Mouse (Mus musculus): ENCODE measurements around the gene Ppp1r18. TPM values are rescaled to one million over a fixed set of nuclear protein-coding genes. Genes with fewer than 3 reads are reported as not detected.

The Ppp1r18 gene
- polyA plus RNA-seq, 1 experiment from 2014 or later: 24.9 TPM

- H3K4me3 ChIP-seq (replicated peaks; ENCODE audit: low read length): no peak overlapping the region
- no peak overlapping the region for H3K27ac ChIP-seq (ENCODE audit: low read length)
- H3K27me3 ChIP-seq (replicated peaks; ENCODE audit: control insufficient read depth, insufficient read depth, low read length): no peaks in the 10 kb centered on the region
- H3K36me3 ChIP-seq (ENCODE audit: control insufficient read depth, insufficient read depth): peaks cover 16% of the 10 kb centered on the region
- no peak for ATAC-seq
- 96% methylated on average over 3 of the region's 3 CpGs for WGBS
- no peaks in the 10 kb centered on the region for H3K9me3 ChIP-seq (ENCODE audit: control insufficient read depth, low read length)
- peaks cover 23% of the 10 kb centered on the region for H3K4me1 ChIP-seq (replicated peaks; ENCODE audit: control insufficient read depth, insufficient read depth, low read length)
- H3K9ac ChIP-seq (replicated peaks; ENCODE audit: low read depth, low read length): no peak overlapping the region
- H3K4me2 ChIP-seq (ENCODE audit: low read length): no peak overlapping the region
These were observed 21.9 kb upstream of the Ppp1r18 start for GRCm38 (mm10) chr17:35843514-35843913.

- no peak overlapping the region for H3K9ac ChIP-seq (replicated peaks; ENCODE audit: low read depth, low read length)
- H3K4me2 ChIP-seq (ENCODE audit: low read length): no peak overlapping the region
- H3K27me3 ChIP-seq (replicated peaks; ENCODE audit: control insufficient read depth, insufficient read depth, low read length): no peaks in the 10 kb centered on the region
- no peaks in the 10 kb centered on the region for H3K9me3 ChIP-seq (ENCODE audit: control insufficient read depth, low read length)
- 79% methylated on average over 1 of the region's 1 CpGs for WGBS
- no peak overlapping the region for H3K4me3 ChIP-seq (replicated peaks; ENCODE audit: low read length)
- peaks cover 39% of the 10 kb centered on the region for H3K36me3 ChIP-seq (ENCODE audit: control insufficient read depth, insufficient read depth)
- no peaks in the 10 kb centered on the region for H3K4me1 ChIP-seq (replicated peaks; ENCODE audit: control insufficient read depth, insufficient read depth, low read length)
- ATAC-seq: no peak
- H3K27ac ChIP-seq (ENCODE audit: low read length): no peak overlapping the region
These were observed 17.3 kb upstream of the Ppp1r18 start for GRCm38 (mm10) chr17:35848112-35848511.

DNA sequence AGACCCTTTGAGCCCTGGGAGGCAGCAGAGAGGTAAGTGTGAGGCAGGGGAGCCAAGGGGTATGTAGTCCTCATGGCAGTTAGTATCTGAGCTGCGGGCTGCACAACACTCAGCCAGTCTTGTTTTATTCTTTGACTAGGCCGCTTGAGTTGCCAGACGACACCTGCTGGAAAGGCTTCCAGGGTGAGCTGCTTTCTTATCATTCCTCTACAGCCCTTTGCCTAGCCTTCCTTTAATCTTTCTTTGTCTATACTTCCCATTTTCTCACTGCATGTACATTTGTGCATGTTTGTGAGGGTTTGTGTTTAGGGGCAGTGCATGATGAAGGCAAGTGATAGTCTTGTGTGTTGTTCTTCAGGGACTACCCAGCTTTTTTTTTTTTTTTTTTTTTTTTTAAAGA lies 14.4 kb upstream of the Ppp1r18 start:
- Histone ChIP-seq H3K36me3 (ENCODE audit: control insufficient read depth, insufficient read depth) (peaks cover 37% of the 10 kb centered on the region), H3K27me3 (replicated peaks; ENCODE audit: control insufficient read depth, insufficient read depth, low read length) (no peaks in the 10 kb centered on the region), H3K27ac (ENCODE audit: low read length) (no peak overlapping the region), H3K4me2 (ENCODE audit: low read length) (no peak overlapping the region), H3K9ac (replicated peaks; ENCODE audit: low read depth, low read length) (no peak overlapping the region), H3K4me3 (replicated peaks; ENCODE audit: low read length) (no peak overlapping the region), H3K9me3 (ENCODE audit: control insufficient read depth, low read length) (no peaks in the 10 kb centered on the region), H3K4me1 (replicated peaks; ENCODE audit: control insufficient read depth, insufficient read depth, low read length) (no peaks in the 10 kb centered on the region)
- no peak for ATAC-seq
- 90% methylated on average over 3 of the region's 3 CpGs for whole genome bisulfite sequencing

DNA sequence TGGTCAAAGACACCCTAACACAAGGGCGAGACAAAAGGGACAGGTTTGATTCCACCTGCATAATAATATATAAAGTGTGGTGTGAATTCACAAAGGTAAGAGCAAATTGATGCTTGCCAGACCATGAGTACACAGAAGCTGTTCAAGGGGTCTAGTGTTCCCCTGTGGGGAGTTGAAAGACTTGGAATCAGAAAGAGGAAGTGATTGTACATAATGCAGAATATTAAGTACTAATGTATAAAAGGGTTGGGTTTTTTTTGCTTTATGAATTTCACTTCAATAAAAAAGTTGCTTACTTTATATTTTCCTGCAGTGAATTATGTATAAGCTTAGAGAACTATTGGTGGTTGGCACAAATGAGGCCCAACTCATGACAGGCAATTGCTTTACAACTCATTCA lies 6.0 kb upstream of the Ppp1r18 start:
- peaks cover 11% of the 10 kb centered on the region for H3K36me3 ChIP-seq (ENCODE audit: control insufficient read depth, insufficient read depth)
- H3K9me3 ChIP-seq (ENCODE audit: control insufficient read depth, low read length): no peaks in the 10 kb centered on the region
- no peak overlapping the region for H3K4me3 ChIP-seq (replicated peaks; ENCODE audit: low read length)
- ATAC-seq: no peak
- H3K4me2 ChIP-seq (ENCODE audit: low read length): no peak overlapping the region
- H3K27ac ChIP-seq (ENCODE audit: low read length): no peak overlapping the region
- 95% methylated on average over 1 of the region's 1 CpGs for WGBS
- no peak overlapping the region for H3K9ac ChIP-seq (replicated peaks; ENCODE audit: low read depth, low read length)
- H3K27me3 ChIP-seq (replicated peaks; ENCODE audit: control insufficient read depth, insufficient read depth, low read length): no peaks in the 10 kb centered on the region
- peaks cover 8% of the 10 kb centered on the region for H3K4me1 ChIP-seq (replicated peaks; ENCODE audit: control insufficient read depth, insufficient read depth, low read length)

DNA sequence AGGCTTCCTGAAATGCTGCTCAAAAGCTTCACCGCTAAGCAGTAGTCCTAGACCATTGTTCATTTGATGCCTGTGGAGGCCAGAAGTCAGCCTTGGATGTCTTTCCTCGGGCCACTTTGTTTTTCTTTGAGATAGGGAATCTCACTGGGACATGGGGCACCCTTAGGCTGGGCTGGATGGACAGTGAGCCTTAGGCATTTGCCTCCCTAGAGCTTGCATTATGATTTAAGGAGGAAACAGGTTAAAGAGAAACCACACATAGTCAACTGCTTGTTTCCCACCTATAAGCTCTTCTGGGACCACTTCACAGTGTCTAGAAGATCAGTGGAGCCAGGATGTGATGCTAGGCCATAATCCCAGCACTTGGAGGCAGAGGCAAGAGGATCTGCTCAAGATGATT lies 5.6 kb upstream of the Ppp1r18 start:
- no peak for ATAC-seq
- Histone ChIP-seq H3K36me3 (ENCODE audit: control insufficient read depth, insufficient read depth) (peaks cover 11% of the 10 kb centered on the region), H3K4me3 (replicated peaks; ENCODE audit: low read length) (no peak overlapping the region), H3K9ac (replicated peaks; ENCODE audit: low read depth, low read length) (no peak overlapping the region), H3K9me3 (ENCODE audit: control insufficient read depth, low read length) (no peaks in the 10 kb centered on the region), H3K27me3 (replicated peaks; ENCODE audit: control insufficient read depth, insufficient read depth, low read length) (no peaks in the 10 kb centered on the region), H3K4me2 (ENCODE audit: low read length) (no peak overlapping the region), H3K27ac (ENCODE audit: low read length) (no peak overlapping the region), H3K4me1 (replicated peaks; ENCODE audit: control insufficient read depth, insufficient read depth, low read length) (peaks cover 13% of the 10 kb centered on the region)
- WGBS: 68% methylated on average over 2 of the region's 2 CpGs

GRCm38 (mm10) chr17:35860831-35861197 lies 4.6 kb upstream of the Ppp1r18 start:
- Histone ChIP-seq H3K9me3 (ENCODE audit: control insufficient read depth, low read length) (no peaks in the 10 kb centered on the region), H3K4me2 (ENCODE audit: low read length) (peak overlapping the region; percentile 74), H3K36me3 (ENCODE audit: control insufficient read depth, insufficient read depth) (peaks cover 11% of the 10 kb centered on the region), H3K4me3 (replicated peaks; ENCODE audit: low read length) (peak overlapping the region; percentile 89), H3K4me1 (replicated peaks; ENCODE audit: control insufficient read depth, insufficient read depth, low read length) (peaks cover 17% of the 10 kb centered on the region), H3K9ac (replicated peaks; ENCODE audit: low read depth, low read length) (peak overlapping the region; percentile 83), H3K27ac (ENCODE audit: low read length) (peak overlapping the region; percentile 97), H3K27me3 (replicated peaks; ENCODE audit: control insufficient read depth, insufficient read depth, low read length) (no peaks in the 10 kb centered on the region)
- ATAC-seq: 0 out of 2 replicates have a peak, but pooled peaks have one; percentile 1
- WGBS: 7% methylated on average over 12 of the region's 12 CpGs

GRCm38 (mm10) chr17:35861198-35861857 lies 4.1 kb upstream of the Ppp1r18 start, which contains the start of gene Nrm:
Gene Nrm (plus strand): TSS chr17:35861318.
- Histone ChIP-seq H3K27me3 (replicated peaks; ENCODE audit: control insufficient read depth, insufficient read depth, low read length) (no peaks in the 10 kb centered on the region), H3K27ac (ENCODE audit: low read length) (peak within 1 kb of the TSS; percentile 97), H3K4me3 (replicated peaks; ENCODE audit: low read length) (peak within 1 kb of the TSS; percentile 89), H3K9me3 (ENCODE audit: control insufficient read depth, low read length) (no peaks in the 10 kb centered on the region), H3K9ac (replicated peaks; ENCODE audit: low read depth, low read length) (peak within 1 kb of the TSS; percentile 83), H3K36me3 (ENCODE audit: control insufficient read depth, insufficient read depth) (peaks cover 11% of the 10 kb centered on the region), H3K4me1 (replicated peaks; ENCODE audit: control insufficient read depth, insufficient read depth, low read length) (peaks cover 17% of the 10 kb centered on the region), H3K4me2 (ENCODE audit: low read length) (peak within 1 kb of the TSS; percentile 74)
- under 1% methylated on average over 47 of the region's 47 CpGs for WGBS
- ATAC-seq: peak; percentile 95

- peak overlapping the region; percentile 93 for H3K4me2 ChIP-seq (ENCODE audit: low read length)
- no peaks in the 10 kb centered on the region for H3K36me3 ChIP-seq (ENCODE audit: control insufficient read depth, insufficient read depth)
- peaks cover 47% of the 10 kb centered on the region for H3K4me1 ChIP-seq (replicated peaks; ENCODE audit: control insufficient read depth, insufficient read depth, low read length)
- ATAC-seq: no peak
- 26% methylated on average over 10 of the region's 10 CpGs for whole genome bisulfite sequencing
- no peaks in the 10 kb centered on the region for H3K9me3 ChIP-seq (ENCODE audit: control insufficient read depth, low read length)
- no peaks in the 10 kb centered on the region for H3K27me3 ChIP-seq (replicated peaks; ENCODE audit: control insufficient read depth, insufficient read depth, low read length)
- H3K27ac ChIP-seq (ENCODE audit: low read length): peak overlapping the region; percentile 97
- peak overlapping the region; percentile 87 for H3K9ac ChIP-seq (replicated peaks; ENCODE audit: low read depth, low read length)
- H3K4me3 ChIP-seq (replicated peaks; ENCODE audit: low read length): peak overlapping the region; percentile 83
These were observed 500 bp upstream of the Ppp1r18 start for GRCm38 (mm10) chr17:35864832-35865353.

DNA sequence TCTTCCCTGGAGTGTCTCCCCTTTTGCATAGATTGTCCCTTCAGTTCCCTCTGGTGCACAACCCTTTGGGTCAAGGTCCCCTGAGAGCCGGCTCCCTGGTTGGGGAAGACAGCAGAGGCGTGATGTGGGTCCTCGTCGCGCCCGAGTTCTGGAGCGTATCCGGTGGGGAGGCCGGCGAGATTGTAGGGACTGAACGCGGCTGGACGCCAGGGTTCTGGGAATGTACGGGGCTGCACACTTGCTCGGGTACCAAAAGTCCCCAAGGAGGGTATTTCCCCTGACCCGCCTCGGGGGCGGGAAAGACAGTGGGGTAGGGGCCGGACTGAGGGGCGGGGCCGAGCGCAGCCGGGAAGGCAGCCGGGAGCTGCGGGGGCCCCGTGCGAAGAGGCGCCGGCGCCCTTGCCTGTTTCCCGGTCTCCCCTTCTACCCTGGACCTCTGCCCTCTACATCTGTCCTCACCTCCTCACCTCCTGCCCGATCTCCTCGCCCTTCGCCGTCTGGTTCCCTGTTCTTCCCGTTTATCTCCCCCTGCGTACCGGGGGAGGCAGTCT lies 963 bp downstream of the Ppp1r18 start:
- H3K9ac ChIP-seq (replicated peaks; ENCODE audit: low read depth, low read length): peak overlapping the region; percentile 87
- H3K27ac ChIP-seq (ENCODE audit: low read length): peak overlapping the region; percentile 97
- H3K4me1 ChIP-seq (replicated peaks; ENCODE audit: control insufficient read depth, insufficient read depth, low read length): peaks cover 51% of the 10 kb centered on the region
- peaks cover 3% of the 10 kb centered on the region; the same call in 1 of the 2 replicates for H3K36me3 ChIP-seq (ENCODE audit: control insufficient read depth, insufficient read depth)
- H3K4me3 ChIP-seq (replicated peaks; ENCODE audit: low read length): peak overlapping the region; percentile 83
- no peaks in the 10 kb centered on the region for H3K9me3 ChIP-seq (ENCODE audit: control insufficient read depth, low read length)
- ATAC-seq: peak; percentile 42
- under 1% methylated on average over 38 of the region's 38 CpGs for WGBS
- H3K27me3 ChIP-seq (replicated peaks; ENCODE audit: control insufficient read depth, insufficient read depth, low read length): no peaks in the 10 kb centered on the region
- peak overlapping the region; percentile 93 for H3K4me2 ChIP-seq (ENCODE audit: low read length)
